Mouse (Mus musculus) midbrain, embryonic 11.5 days (tissue): ENCODE results near the gene Larp7. TPM values are rescaled to one million over a fixed set of nuclear protein-coding genes. Genes with fewer than 3 reads are reported as not detected.

Experiments used
- ATAC-seq: fragments of 200-750 bp; cut with Nextera tagmentation; 2 replicates; pipeline ENCODE4 v1.8.0; 2017; ENCODE audit warnings: moderate TSS enrichment, moderate library complexity; ENCODE audit not compliant: low FRiP score
- DNase-seq: peaks from one replicate; pipeline ENCODE4 v3.0.0; 2015; ENCODE audit warnings: low spot score; ENCODE audit errors: missing footprints
- H3K27ac ChIP-seq: fragments of 300-500 bp; sonication (generic); 2 replicates; pipeline ENCODE4 v1.5.1; 2014; ENCODE audit warnings: low read depth, low read length
- H3K27me3 ChIP-seq: fragments of 300-500 bp; sonication (generic); 2 replicates; pipeline ENCODE4 v1.6.1; 2014; ENCODE audit warnings: mild to moderate bottlenecking, low read length, moderate library complexity, mixed read lengths; ENCODE audit not compliant: control insufficient read depth, insufficient read depth
- H3K36me3 ChIP-seq: fragments of 300-500 bp; sonication (generic); 2 replicates; pipeline ENCODE4 v1.6.1; 2014; ENCODE audit warnings: mild to moderate bottlenecking, low read length, moderate library complexity, mixed read lengths; ENCODE audit not compliant: control insufficient read depth, insufficient read depth
- H3K4me1 ChIP-seq: fragments of 300-500 bp; sonication (generic); 2 replicates; pipeline ENCODE4 v1.6.1; 2014; ENCODE audit warnings: low read length; ENCODE audit not compliant: control insufficient read depth, insufficient read depth
- H3K4me2 ChIP-seq: fragments of 300-500 bp; sonication (generic); 2 replicates; pipeline ENCODE4 v1.6.1; 2014; ENCODE audit warnings: mild to moderate bottlenecking, moderate library complexity
- H3K4me3 ChIP-seq: fragments of 300-500 bp; sonication (generic); 2 replicates; pipeline ENCODE4 v1.5.1; 2014; ENCODE audit warnings: low read depth, low read length
- H3K9ac ChIP-seq: fragments of 300-500 bp; sonication (generic); 2 replicates; pipeline ENCODE4 v1.6.1; 2014; ENCODE audit warnings: low read length
- H3K9me3 ChIP-seq: fragments of 300-500 bp; sonication (generic); 2 replicates; pipeline ENCODE4 v1.6.1; 2016; ENCODE audit warnings: low read length; ENCODE audit not compliant: control insufficient read depth
- WGBS: fragments of 180-500 bp; shearing (Covaris S2); extraction: QIAGEN DNeasy Blood & Tissue Kit; methylation state at CpG from one replicate; pipeline ENCODE4 v1.1.7; 2014; 5-methylcytosine and 5-hydroxymethylcytosine counted together
- polyA plus RNA-seq: library from polyadenylated mRNA; unstranded; fragments of >200 nt; fragmentation: Nextera tagmentation; extraction: Ambion mirVana; gene quantifications from 2 replicates; pipeline ENCODE4 v1.2.1, GENCODE M21; 2014

Larp7 gene
- polyA plus RNA-seq, 1 experiment from 2014 or later: 91.5 TPM

- H3K4me3 ChIP-seq: no peak overlapping the region
- no peak overlapping the region for H3K27ac ChIP-seq
- H3K4me1 ChIP-seq: no peaks in the 10 kb centered on the region
- DNase-seq (peak; percentile 19), ATAC-seq (no peak)
- no peaks in the 10 kb centered on the region for H3K9me3 ChIP-seq
- WGBS: 86% methylated on average over 10 of the region's 10 CpGs
- no peak overlapping the region for H3K9ac ChIP-seq
- no peaks in the 10 kb centered on the region for H3K27me3 ChIP-seq
- H3K36me3 ChIP-seq: no peaks in the 10 kb centered on the region
- no peak overlapping the region for H3K4me2 ChIP-seq
These were observed 32.0 kb downstream of the Larp7 start for GRCm38 (mm10) chr3:127521156-127521555.

DNA sequence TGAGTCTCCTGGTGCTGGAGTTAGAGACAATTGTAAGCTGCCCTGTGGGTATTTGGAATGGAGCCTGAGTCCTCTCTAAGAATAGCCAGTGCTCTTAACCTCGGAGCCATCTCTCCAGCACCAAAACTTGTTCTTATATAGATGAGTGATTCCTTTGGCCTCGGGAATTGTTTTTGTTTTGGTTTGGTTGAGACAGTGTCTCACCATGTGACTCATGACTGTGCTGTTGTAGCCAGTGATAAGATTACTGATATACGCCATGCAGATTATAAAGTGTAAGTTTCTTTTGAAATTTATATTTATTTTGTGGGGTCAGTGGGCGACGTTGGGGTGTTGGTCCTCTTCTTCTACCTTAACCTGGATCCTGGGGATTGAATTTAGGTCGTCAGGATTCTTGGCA, 32.8 kb downstream of the Larp7 start:
- H3K27me3 ChIP-seq: no peaks in the 10 kb centered on the region
- no peak overlapping the region for H3K4me3 ChIP-seq
- no peaks in the 10 kb centered on the region for H3K9me3 ChIP-seq
- H3K4me1 ChIP-seq: no peaks in the 10 kb centered on the region
- H3K27ac ChIP-seq: no peak overlapping the region
- no peaks in the 10 kb centered on the region for H3K36me3 ChIP-seq
- 86% methylated on average over 6 of the region's 6 CpGs for WGBS
- no peak overlapping the region for H3K4me2 ChIP-seq
- DNase-seq (no peak), ATAC-seq (no peak)
- no peak overlapping the region for H3K9ac ChIP-seq

DNA sequence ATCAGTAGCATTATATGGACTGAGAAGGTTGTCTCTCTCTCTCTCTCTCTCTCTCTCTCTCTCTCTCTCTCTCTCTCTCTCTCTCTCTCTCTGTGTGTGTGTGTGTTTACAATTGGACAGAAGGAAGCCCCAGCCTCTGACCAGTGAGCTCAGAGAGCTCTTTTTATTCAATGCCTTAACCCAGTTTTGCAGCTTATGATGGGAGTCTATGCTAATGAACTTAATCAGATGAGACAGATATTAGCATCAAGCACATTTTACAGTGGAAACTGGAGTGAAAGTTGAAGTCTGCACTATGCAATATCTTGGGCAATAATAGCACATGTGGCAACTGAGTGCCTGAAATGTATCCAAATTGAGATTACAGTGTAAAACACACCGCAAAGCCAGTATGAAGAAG, 37.9 kb downstream of the Larp7 start:
- Histone ChIP-seq H3K9ac (no peak overlapping the region), H3K36me3 (no peaks in the 10 kb centered on the region), H3K27ac (no peak overlapping the region), H3K9me3 (no peaks in the 10 kb centered on the region), H3K4me3 (no peak overlapping the region), H3K4me2 (no peak overlapping the region), H3K4me1 (no peaks in the 10 kb centered on the region), H3K27me3 (no peaks in the 10 kb centered on the region)
- WGBS: 97% methylated on average over 1 of the region's 1 CpGs
- DNase-seq: no peak
- no peak for ATAC-seq

- Histone ChIP-seq H3K4me1 (no peaks in the 10 kb centered on the region), H3K9ac (no peak overlapping the region), H3K4me2 (no peak overlapping the region), H3K4me3 (no peak overlapping the region), H3K27me3 (no peaks in the 10 kb centered on the region), H3K36me3 (no peaks in the 10 kb centered on the region), H3K27ac (no peak overlapping the region), H3K9me3 (no peaks in the 10 kb centered on the region)
- 83% methylated on average over 2 of the region's 2 CpGs for WGBS
- ATAC-seq: no peak
- no peak for DNase-seq
These were observed 39.5 kb downstream of the Larp7 start for GRCm38 (mm10) chr3:127513699-127514098.

- Histone ChIP-seq H3K9me3 (no peaks in the 10 kb centered on the region), H3K9ac (no peak overlapping the region), H3K4me1 (no peaks in the 10 kb centered on the region), H3K27me3 (no peaks in the 10 kb centered on the region), H3K36me3 (no peaks in the 10 kb centered on the region), H3K4me3 (no peak overlapping the region), H3K27ac (no peak overlapping the region), H3K4me2 (no peak overlapping the region)
- no peak for ATAC-seq
- peak; percentile 33 for DNase-seq
- 73% methylated on average over 15 of the region's 15 CpGs for WGBS
These were observed 40.3 kb downstream of the Larp7 start for GRCm38 (mm10) chr3:127512794-127513335.

DNA sequence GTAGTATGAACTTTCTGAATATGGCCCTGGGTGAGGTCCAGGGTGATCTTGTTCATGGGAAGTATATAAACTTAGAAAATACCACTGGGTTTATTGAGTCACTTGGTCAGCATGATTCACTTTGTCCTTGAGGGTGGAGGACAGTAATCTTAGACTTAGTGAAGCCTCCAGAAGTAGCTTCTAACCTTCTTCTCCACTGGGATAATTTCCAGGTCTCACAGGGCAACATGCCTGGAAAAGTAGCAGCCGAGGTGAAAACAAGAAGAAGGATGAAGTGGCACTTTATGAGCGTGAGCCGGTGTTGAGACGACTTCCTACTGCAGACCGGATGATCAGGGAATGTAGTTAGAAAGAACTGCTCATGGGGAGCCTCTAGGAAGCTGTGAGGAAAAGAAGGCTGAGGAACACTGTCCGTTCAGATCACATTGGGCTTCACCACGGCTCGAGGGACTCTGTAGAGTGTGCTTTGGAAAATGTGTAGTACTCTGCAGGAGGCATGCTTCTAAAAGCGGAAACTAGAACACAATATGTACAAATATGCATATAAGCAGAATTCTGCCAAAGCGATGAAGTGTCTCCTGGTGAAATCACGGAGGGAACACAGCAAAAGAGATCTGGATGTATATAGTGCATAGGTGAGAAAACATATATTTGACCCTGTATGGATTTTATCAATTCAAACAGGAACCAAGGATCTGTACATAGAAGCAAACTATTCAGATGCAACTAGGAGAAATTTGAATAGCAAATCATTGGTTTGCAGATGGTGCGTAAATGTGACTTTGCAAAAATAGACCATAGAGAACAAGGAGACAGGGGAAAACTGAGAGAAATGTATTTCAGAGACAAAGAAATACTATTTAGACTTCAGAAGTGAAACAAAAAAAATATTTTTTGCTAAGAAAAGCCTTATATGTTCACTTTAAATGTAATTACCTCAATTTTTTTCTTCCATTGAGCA, 41.1 kb downstream of the Larp7 start:
- Histone ChIP-seq H3K36me3 (no peaks in the 10 kb centered on the region), H3K4me3 (no peak overlapping the region), H3K27me3 (no peaks in the 10 kb centered on the region), H3K4me1 (no peaks in the 10 kb centered on the region), H3K4me2 (no peak overlapping the region), H3K9me3 (no peaks in the 10 kb centered on the region), H3K9ac (no peak overlapping the region), H3K27ac (no peak overlapping the region)
- 81% methylated on average over 12 of the region's 12 CpGs for WGBS
- DNase-seq: no peak
- ATAC-seq: no peak

DNA sequence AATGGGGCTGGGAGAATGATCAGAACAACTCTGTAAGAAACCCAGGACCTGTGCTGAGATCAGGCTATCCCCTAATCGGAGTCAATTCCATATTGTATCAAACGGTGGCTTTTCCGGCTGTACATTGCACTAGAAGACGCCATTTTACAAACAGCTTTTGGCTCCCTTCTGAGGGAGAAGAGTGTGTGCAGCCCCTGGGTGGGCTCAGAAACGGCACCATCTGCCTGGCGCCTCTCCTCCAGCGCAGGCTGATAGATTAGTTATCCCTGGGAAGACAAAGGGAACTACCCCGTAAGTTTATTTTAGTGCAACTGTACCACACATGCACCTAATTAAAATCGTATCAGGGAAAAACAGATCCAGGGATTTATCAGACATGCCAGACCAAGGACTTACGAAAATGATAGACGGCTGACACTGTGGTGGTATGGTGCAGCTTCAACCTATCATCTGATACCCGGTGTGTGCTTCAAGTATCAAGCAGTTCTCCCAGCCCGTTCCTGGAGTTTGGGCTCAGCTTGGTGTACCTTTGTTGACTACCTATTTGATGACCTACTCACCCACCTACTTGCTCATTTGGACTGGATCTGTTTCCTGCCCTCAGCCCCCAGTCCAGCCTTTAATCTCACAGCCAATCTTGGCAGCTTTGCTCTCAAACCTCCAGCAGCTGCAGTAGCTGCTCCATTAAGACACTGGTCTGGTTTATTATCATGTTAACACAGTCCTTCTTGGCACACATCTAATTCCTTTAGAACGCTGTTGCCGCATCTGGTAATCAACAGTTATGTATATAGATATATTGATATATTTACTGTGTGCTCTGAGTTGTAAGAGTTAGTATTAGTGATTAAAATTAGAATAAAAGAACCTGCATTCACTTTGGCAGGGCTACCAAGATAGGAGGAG, 45.0 kb downstream of the Larp7 start:
- Histone ChIP-seq H3K4me2 (no peak overlapping the region), H3K4me1 (no peaks in the 10 kb centered on the region), H3K9me3 (no peaks in the 10 kb centered on the region), H3K36me3 (no peaks in the 10 kb centered on the region), H3K27ac (no peak overlapping the region), H3K4me3 (no peak overlapping the region), H3K27me3 (no peaks in the 10 kb centered on the region), H3K9ac (no peak overlapping the region)
- WGBS: 83% methylated on average over 15 of the region's 15 CpGs
- ATAC-seq (no peak), DNase-seq (peak; percentile 77)

DNA sequence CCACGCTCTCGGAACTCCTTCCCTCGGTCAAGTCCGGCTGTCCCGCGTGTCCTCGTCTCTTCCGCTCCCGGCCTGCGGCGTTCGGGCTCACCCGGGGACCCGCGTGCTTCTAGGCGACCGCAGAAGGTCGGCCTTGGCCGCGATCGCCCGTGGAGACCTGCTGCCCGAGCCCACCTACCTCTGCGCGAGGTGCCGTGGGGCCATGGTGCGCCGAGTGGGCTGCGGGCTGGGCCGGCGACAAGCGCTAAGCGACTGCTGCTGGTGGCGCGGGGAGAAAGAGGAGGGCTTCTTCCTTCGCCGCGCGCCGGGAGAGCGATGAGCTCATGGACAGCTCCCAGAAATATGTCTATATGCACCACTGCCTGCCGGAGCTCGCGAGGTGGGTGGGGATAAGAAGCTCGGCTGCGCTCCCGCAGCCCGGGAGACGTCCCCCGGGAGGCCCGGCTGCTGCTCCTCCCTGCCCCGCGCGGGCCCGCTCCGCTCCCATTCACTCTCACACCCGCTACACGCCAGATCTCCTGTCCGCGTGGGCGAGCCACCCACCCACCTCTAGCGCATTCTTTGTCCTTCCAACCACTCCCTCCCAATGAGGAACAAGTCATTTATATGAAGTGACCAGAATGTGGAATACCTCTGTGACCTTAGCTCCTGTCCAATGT, 54.3 kb downstream of the Larp7 start, which contains the start of gene Ank2:
Gene Ank2 (minus strand): TSS at position 609 of the 659 bp plus-strand sequence.
- H3K9ac ChIP-seq: peak within 1 kb of the TSS; percentile 83
- H3K27me3 ChIP-seq: peaks cover 13% of the 10 kb centered on the region
- DNase-seq (peak; percentile 96), ATAC-seq (peak; percentile 63)
- H3K4me1 ChIP-seq: peaks cover 3% of the 10 kb centered on the region
- under 1% methylated on average over 62 of the region's 62 CpGs for WGBS
- H3K27ac ChIP-seq: no peak within 1 kb of the TSS
- no peaks in the 10 kb centered on the region for H3K9me3 ChIP-seq
- peak within 1 kb of the TSS; percentile 100 for H3K4me2 ChIP-seq
- peak within 1 kb of the TSS; percentile 62 for H3K4me3 ChIP-seq
- H3K36me3 ChIP-seq: no peaks in the 10 kb centered on the region
